Mouse (Mus musculus): Measurements from ENCODE around the gene Nrcam.

- TF ChIP-seq CTCF (IDR thresholded peaks at IDR 0.05): no peak
- TF ChIP-seq POLR2A (IDR thresholded peaks at IDR 0.05; ENCODE audit: insufficient read depth, low read depth, low read length): no peak
These were observed 61.9 kb downstream of the Nrcam start for GRCm38 (mm10) chr12:44390391-44391137.
